Mouse (Mus musculus) G1E (cell line): ENCODE results near the gene Bri3.

Source experiments
- CTCF ChIP-seq: IDR thresholded peaks from 2 replicates; pipeline ENCODE4 v1.5.1; 2012; ENCODE audit warnings: low read depth, low read length, inconsistent platforms, mixed read lengths
- GATA1 ChIP-seq: IDR thresholded peaks from 2 replicates; pipeline ENCODE4 v1.6.1; 2012; ENCODE audit warnings: borderline replicate concordance, low read length, inconsistent platforms, mixed read lengths
- GATA2 ChIP-seq: IDR thresholded peaks from 2 replicates; pipeline ENCODE4 v1.6.1; 2012; ENCODE audit warnings: low read depth, low read length, inconsistent platforms, borderline replicate concordance
- POLR2AphosphoS5 ChIP-seq: IDR thresholded peaks from 2 replicates; pipeline ENCODE4 v1.6.1; 2012; ENCODE audit warnings: low read depth, low read length, inconsistent platforms; ENCODE audit not compliant: insufficient replicate concordance
- TAL1 ChIP-seq: conservative IDR thresholded peaks from 2 replicates; pipeline ENCODE4 v1.6.1; 2012; ENCODE audit warnings: low read depth, low read length, inconsistent platforms, mixed read lengths

- TF ChIP-seq CTCF (no peak), GATA1 (no peak), TAL1 (no peak), GATA2 (no peak), POLR2AphosphoS5 (no peak)
Observed at GRCm38 (mm10) chr5:144491308-144491707, 247.1 kb downstream of the Bri3 start.
